ENCODE assay signal across 33 mouse cellular contexts in the genomic region with DNA sequence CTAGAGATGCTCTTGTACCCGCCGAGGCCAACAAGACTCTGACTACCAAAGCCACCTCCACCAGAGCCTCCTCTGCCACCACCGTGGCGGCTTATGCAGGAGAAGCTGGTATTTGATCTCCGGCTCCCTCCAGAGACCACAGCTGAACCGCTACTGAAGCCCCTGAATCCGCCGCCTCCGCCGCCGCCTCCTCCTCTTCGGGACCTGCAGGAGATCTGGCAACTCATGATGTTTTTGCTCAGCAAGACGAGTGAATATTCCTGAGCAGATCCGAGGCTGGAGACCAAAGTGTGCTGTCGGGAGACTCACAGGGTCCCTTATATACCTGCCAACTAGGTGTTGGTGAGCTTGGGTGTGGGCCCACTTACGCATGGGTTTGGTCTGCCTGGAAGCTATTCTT. TPM values are rescaled to one million over a fixed set of nuclear protein-coding genes. Genes with fewer than 3 reads are reported as not detected.
DNase-seq lines count a peak whose midpoint lies in the region; TF ChIP-seq lines count a peak whose summit lies in the region.
"Had no signal": no experiment of that assay in that cellular context is flagged by ENCODE, and none has a peak within 500 bp of the region (broad histone marks: within the 10 kb centered on the region; RNA-seq: fewer than 3 reads in every experiment).

A gene (minus strand): TSS at position 295 of the 400 bp plus-strand sequence.

- H3K36me3 ChIP-seq in testis, adult 2 months (ENCODE audit: control insufficient read depth, insufficient read depth, low read length): no peaks in the 10 kb centered on the region
- H3K36me3 ChIP-seq: embryonic facial prominence, embryonic 12.5 days; embryonic facial prominence, embryonic 15.5 days; heart, embryonic 10.5 days; heart, embryonic 13.5 days had no signal

- H3K4me1 ChIP-seq in testis, adult 2 months (ENCODE audit: control insufficient read depth, insufficient read depth, low read length): no peaks in the 10 kb centered on the region; the same call in 1 of the 2 replicates
- H3K4me1 ChIP-seq: embryonic facial prominence, embryonic 12.5 days; embryonic facial prominence, embryonic 15.5 days; heart, embryonic 10.5 days; heart, embryonic 13.5 days had no signal

- DNase-seq in testis, postnatal 14 days (ENCODE audit: low spot score): no peak
- DNase-seq in ES-CJ7 (ENCODE audit: low read depth, low spot score): peak; percentile 14
- peak; percentile 22 for DNase-seq in layer of hippocampus, adult 9-11 months
- DNase-seq in thymus, postnatal 36 days: no peak
- no peak for DNase-seq in adrenal gland, postnatal 14 days
- DNase-seq: adrenal gland, postnatal 10 days; cerebellum, adult 11 months; cerebellum, adult 9-11 months; cerebellum, postnatal 25 days; gastrocnemius, postnatal 36 days; heart, adult 2 months; heart, postnatal 14 days; heart, postnatal 4 days had no signal

- no peaks in the 10 kb centered on the region for H3K27me3 ChIP-seq in testis, adult 2 months (ENCODE audit: control insufficient read depth, insufficient read depth, low read length)
- H3K27me3 ChIP-seq: embryonic facial prominence, embryonic 12.5 days had no signal

- H3K27ac ChIP-seq in testis, adult 2 months (ENCODE audit: control insufficient read depth, insufficient read depth, low read depth, low read length): no peak within 1 kb of the TSS
- H3K27ac ChIP-seq: embryonic facial prominence, embryonic 12.5 days; embryonic facial prominence, embryonic 15.5 days; heart, adult 2 months; heart, embryonic 10.5 days; heart, embryonic 13.5 days; hindbrain, embryonic 14.5 days; hindbrain, postnatal 0 days had no signal

- no peak for TF ChIP-seq CTCF in testis, adult 2 months (IDR thresholded peaks at IDR 0.05; ENCODE audit: control insufficient read depth, insufficient read depth, insufficient replicate concordance, low read depth, low read length)

- peak within 1 kb of the TSS; percentile 29; the same call in 1 of the 2 replicates for H3K4me3 ChIP-seq in testis, adult 2 months (ENCODE audit: control insufficient read depth, low read depth, low read length)
- H3K4me3 ChIP-seq: embryonic facial prominence, embryonic 12.5 days; embryonic facial prominence, embryonic 15.5 days; heart, adult 2 months; heart, embryonic 10.5 days; heart, embryonic 13.5 days had no signal

- no peak for TF ChIP-seq POLR2A in testis, adult 2 months (IDR thresholded peaks at IDR 0.05; ENCODE audit: control insufficient read depth, low read depth, low read length)

RNA-seq across cellular contexts. Expression of the gene that starts here (rescaled TPM):
- polyA plus RNA-seq in testis, adult 2 months (2012; rRNA removed): not detected in 2 replicates
- total RNA-seq in adrenal gland, postnatal 14 days (2021): not detected in 2 replicates
- total RNA-seq: adrenal gland, adult 18-20 months; adrenal gland, postnatal 10 days; adrenal gland, postnatal 4 days; common myeloid progenitor, adult 5-6 weeks; gastrocnemius, adult 8-10 months; gastrocnemius, postnatal 36 days; granulocyte monocyte progenitor cell, adult 5-6 weeks; heart, adult 2 months; heart, postnatal 14 days; heart, postnatal 4 days had no signal
- polyA plus RNA-seq: C2C12; CD4-positive, CD25-positive, alpha-beta regulatory T cell, adult 4 months; cerebellum, adult 2 months; embryonic facial prominence, embryonic 12.5 days; forebrain, embryonic 11.5 days; forebrain, embryonic 14.5 days; heart, adult 2 months; heart, embryonic 10.5 days; heart, embryonic 13.5 days; heart, embryonic 16.5 days; hindbrain, embryonic 11.5 days; hindbrain, embryonic 14.5 days; inflammation-experienced regulatory T-cells, adult 6 months had no signal

Comparison
In these comparisons a context has a peak if more than half of its experiments do, and no peak if none do; other contexts are left out.
1. DNase-seq: peak in ES-CJ7 (single experiment) and layer of hippocampus, adult 9-11 months (single experiment); none in testis, postnatal 14 days (single experiment), thymus, postnatal 36 days (0 of 2) and adrenal gland, postnatal 14 days (single experiment).